Mouse (Mus musculus): Measurements from ENCODE around the gene Esrrg.

DNA sequence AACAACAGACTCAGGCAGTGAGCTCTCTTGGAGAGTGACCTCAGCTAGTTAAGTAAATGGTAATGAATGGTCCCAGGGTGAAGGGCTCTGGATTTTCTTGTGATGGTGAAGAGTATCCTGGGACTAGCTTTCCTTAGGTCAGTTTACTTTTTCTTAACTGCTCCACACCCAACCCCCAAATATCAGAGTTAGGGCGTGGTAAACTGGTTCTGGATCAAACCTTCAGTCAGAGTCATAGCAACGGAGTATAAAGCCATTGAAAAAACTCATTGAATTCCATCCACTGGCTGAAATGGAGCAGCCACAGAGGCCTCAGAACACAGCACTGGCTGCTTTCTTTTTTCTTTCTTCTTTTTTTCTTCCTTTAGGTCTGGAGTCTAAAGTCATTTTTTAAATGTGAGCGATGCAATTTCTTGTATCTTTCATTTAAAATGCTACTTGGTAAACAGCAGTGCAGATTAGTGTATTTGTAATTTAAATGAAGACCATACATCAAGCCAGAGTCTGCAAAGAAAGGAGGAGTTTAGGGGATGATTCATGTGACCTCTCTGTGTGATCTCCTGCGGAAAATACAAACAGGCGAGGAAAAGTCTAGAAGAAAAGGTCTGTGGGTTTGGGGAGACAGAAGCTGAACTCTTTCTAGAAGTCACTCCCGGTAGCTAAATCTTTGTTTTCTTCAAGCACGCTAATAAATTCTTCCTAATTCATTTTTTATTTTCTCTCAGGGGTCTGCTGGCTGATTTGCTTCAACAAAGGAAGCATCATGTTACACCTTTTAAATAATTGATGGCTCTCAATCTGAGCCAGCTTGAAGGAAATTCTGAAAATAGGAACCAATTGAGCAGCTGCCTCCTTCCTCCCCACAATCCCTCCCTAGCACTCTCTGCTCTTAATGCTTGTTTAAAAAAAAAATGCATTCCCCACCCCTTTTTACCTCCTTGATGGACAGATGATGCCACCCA lies 178.7 kb downstream of the Esrrg start:
- TF ChIP-seq POLR2A (IDR thresholded peaks at IDR 0.05; ENCODE audit: control insufficient read depth, extremely low read depth, insufficient read depth, low read length, poor library complexity) = no peak
- TF ChIP-seq CTCF (IDR thresholded peaks at IDR 0.05; ENCODE audit: borderline replicate concordance, control insufficient read depth, extremely low read depth, insufficient read depth, low read length, poor library complexity) = no peak
